Mouse (Mus musculus): ENCODE results near the gene Cd160. TPM values are rescaled to one million over a fixed set of nuclear protein-coding genes. Genes with fewer than 3 reads are reported as not detected.

The Cd160 gene
- 1.3 to 22.5 TPM (median 7.6 TPM) in 3 replicates for total RNA-seq (2017)

- ATAC-seq (replicated peaks; ENCODE audit: insufficient number of reproducible peaks, low FRiP score, low TSS enrichment, poor library complexity, severe bottlenecking), result no peak
Measured at GRCm38 (mm10) chr3:96828984-96829383, at the start of gene Cd160, which contains the start of gene Pdzk1. TSS of gene Cd160 (minus strand) at chr3:96829351. TSS of gene Pdzk1 (plus strand) at chr3:96829284.

- no peak for ATAC-seq (replicated peaks; ENCODE audit: insufficient number of reproducible peaks, low FRiP score, low TSS enrichment, poor library complexity, severe bottlenecking)
Measured at GRCm38 (mm10) chr3:96874808-96875571, 45.8 kb upstream of the Cd160 start.

DNA sequence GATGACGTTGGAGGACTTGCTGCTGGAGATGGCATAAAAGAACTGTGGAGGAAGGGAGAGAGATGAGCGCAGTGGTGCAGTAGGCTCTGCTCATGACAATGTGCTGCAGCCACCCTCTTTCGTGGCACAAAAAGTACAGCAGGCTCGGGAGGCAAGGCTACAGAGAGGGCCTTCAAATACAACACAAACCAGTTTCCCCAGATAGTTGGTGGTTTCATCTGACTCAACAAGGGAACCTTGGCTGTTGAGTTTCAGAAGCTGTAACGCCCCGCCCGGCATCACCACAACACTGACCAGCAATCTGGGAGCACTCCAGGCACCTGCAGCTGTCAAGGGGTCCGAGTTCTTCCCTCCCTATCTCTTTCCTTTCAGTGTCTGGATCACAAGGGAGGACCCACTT, 43.4 kb upstream of the Cd160 start:
- ATAC-seq (replicated peaks; ENCODE audit: insufficient number of reproducible peaks, low FRiP score, low TSS enrichment, poor library complexity, severe bottlenecking), result no peak

DNA sequence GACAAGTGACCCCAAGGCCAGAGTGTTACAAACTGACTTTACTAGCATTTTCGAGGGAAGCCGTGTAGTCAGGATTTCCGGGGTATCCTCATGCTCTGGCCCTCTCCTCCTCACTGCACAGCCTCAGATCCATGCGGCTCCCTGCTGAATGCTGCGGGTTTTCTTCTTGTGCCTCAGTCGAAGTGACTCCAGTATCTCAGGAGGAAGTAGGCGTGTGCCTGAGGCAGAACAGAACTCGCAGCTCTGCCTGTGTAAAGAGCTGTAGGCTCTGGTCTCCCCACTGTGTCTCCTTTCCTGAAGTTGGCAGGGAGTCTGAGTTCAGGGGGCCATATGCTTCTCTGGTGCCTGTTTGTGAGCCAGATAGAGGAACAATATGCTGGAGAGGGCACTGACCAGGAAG, 41.9 kb upstream of the Cd160 start:
- ATAC-seq (replicated peaks; ENCODE audit: insufficient number of reproducible peaks, low FRiP score, low TSS enrichment, poor library complexity, severe bottlenecking), result no peak

DNA sequence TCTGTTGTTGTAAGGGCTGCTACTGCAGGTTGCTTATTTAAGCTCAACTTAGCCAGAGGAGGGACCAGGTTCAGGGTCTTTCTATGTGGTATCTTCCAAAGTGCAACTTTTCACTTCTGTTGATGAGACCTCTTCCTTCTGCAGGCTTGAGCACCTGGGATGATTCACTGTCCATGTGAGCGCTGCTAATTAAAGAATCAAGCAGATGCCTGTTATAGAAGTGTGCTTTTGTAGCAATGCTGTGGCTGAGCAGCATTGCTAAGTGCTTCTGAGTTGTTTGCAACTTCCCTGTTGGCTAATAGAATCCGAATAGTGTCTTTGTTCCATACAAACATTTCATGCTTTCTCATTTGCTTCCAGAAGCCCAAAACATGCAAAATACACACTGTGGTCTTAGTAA, 41.1 kb upstream of the Cd160 start:
- ATAC-seq (replicated peaks; ENCODE audit: insufficient number of reproducible peaks, low FRiP score, low TSS enrichment, poor library complexity, severe bottlenecking), result no peak

- ATAC-seq (replicated peaks; ENCODE audit: insufficient number of reproducible peaks, low FRiP score, low TSS enrichment, poor library complexity, severe bottlenecking), result no peak
Measured at GRCm38 (mm10) chr3:96869091-96869490, 39.9 kb upstream of the Cd160 start.

DNA sequence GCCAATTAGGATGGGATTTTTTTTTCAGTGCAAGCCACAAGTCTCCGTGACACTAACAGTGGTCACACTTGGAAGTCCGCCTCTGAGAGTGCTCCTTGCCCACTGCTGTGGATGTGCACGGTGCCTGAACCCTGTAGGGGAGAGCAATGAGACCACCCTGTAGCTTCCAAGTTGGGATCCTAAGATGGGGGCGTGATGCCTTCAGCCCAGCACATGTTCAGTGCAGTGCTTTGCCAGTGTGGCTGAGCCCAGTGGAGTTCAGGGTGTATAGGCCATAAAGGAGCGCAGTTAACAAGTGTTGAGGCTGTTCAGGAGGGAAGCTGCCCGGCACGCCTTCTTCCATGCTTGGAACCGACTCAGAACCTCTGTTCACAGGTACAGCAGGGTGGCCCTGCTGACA, 39.4 kb upstream of the Cd160 start:
- ATAC-seq (replicated peaks; ENCODE audit: insufficient number of reproducible peaks, low FRiP score, low TSS enrichment, poor library complexity, severe bottlenecking), result no peak

DNA sequence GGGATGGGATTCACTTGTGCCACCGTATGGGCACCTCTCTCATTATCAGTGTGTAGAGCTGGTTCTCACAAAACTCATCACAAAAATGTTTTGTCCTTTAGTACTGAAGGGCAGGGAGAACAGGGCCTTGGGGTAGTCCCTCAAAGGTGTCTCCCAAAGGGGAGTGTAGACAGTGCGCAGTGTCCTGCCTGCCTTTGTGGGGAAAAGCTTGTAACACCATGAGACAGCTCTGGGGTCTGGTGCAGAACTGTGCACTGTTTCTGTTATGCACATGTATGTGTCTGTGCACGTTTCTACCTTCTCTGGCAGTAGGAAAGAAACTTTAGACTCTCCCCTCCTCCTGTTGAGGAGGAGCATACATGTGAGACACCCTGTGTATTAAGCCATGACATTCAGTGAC, 38.7 kb upstream of the Cd160 start:
- ATAC-seq (replicated peaks; ENCODE audit: insufficient number of reproducible peaks, low FRiP score, low TSS enrichment, poor library complexity, severe bottlenecking), result no peak

GRCm38 (mm10) chr3:96860498-96860897, 31.3 kb upstream of the Cd160 start:
- ATAC-seq (replicated peaks; ENCODE audit: insufficient number of reproducible peaks, low FRiP score, low TSS enrichment, poor library complexity, severe bottlenecking), result no peak

GRCm38 (mm10) chr3:96855833-96856232, 26.7 kb upstream of the Cd160 start:
- ATAC-seq (replicated peaks; ENCODE audit: insufficient number of reproducible peaks, low FRiP score, low TSS enrichment, poor library complexity, severe bottlenecking), result no peak

DNA sequence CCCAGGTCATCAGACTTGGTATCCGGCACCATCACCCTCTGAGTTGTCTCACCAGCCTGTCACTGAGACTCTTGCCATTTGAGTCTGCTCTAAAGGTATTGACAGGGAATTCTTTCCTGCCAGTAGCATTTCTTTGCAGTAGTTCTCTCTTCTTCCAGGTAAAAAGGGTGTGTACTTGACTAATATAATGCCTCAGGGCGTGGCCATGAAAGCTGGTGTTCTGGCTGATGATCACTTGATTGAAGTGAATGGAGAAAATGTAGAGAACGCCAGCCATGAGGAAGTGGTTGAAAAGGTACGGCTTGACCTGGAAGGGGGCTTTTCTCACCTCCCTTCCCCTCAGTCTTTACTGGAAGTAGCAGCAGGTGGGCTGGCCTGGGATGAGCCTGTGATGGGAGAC, 25.2 kb upstream of the Cd160 start:
- ATAC-seq (replicated peaks; ENCODE audit: insufficient number of reproducible peaks, low FRiP score, low TSS enrichment, poor library complexity, severe bottlenecking), result no peak

- ATAC-seq (replicated peaks; ENCODE audit: insufficient number of reproducible peaks, low FRiP score, low TSS enrichment, poor library complexity, severe bottlenecking), result no peak
Measured at GRCm38 (mm10) chr3:96852561-96852960, 23.4 kb upstream of the Cd160 start.

DNA sequence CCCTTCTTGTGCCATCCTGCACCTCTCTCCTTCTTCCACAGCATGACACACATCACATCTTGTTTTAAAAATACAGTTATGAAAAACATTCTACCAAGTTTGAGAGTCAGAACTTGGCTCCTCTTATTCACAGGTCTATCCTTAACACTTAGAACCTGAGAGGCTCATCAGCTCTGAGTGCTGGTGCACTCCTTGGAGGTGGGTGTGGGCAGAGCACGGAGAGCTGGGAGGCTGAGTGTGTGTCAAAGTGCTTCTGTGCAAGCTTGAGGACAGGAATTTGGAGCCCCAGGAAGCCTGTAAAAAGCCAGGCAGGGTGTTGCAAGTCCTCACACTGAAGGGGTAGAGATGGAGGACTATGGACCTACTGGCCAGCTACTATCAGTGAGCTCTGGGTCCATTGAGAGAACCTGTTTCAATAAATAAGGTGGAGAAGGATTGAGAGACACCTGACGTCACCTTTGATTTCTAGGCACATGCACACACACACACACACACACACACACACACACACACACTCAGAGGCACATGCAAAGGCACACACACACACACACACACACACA, 20.1 kb upstream of the Cd160 start:
- no peak for ATAC-seq (replicated peaks; ENCODE audit: insufficient number of reproducible peaks, low FRiP score, low TSS enrichment, poor library complexity, severe bottlenecking)

- ATAC-seq (replicated peaks; ENCODE audit: insufficient number of reproducible peaks, low FRiP score, low TSS enrichment, poor library complexity, severe bottlenecking), result no peak
Measured at GRCm38 (mm10) chr3:96848470-96848869, 19.3 kb upstream of the Cd160 start.

DNA sequence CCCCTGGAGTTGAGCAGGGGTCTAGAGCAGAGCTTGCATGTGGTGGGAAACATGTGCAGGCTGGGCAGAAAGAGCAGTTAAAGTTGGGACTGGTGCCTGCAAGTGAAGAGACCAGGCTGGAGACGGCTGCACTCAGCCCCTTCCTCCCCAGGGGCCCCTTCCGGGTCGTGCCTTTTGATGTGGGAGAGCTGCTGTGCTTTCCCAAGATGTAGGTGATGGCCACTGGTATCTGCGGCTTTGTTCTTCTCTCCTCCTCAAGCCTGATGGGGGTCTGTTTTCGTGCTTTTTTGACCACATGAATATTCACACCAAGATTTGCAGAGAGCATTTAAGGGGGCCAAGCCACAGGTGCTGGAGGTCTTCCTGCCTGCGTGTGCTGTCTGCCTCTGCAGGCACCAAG, 18.5 kb upstream of the Cd160 start:
- no peak for ATAC-seq (replicated peaks; ENCODE audit: insufficient number of reproducible peaks, low FRiP score, low TSS enrichment, poor library complexity, severe bottlenecking)

DNA sequence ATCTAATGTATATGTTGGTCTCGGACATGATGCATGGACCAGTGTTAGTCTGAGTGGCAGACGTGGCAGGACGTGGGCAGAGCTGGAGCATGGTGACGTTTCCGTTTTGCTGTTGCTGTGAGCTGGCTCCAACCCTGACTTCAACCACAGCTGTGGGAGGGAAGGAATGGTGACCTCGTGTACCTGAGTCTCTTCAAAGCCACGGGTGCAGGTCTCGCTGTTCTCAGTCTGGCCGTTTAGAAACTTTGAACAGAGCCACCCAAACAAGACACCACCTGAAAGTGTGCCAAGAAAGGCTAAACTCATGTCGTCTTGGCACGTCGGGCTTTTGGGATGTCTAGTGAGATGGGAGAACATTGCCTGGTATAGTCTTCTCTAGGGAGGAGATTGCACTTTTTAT, 17.8 kb upstream of the Cd160 start:
- ATAC-seq (replicated peaks; ENCODE audit: insufficient number of reproducible peaks, low FRiP score, low TSS enrichment, poor library complexity, severe bottlenecking), result no peak

DNA sequence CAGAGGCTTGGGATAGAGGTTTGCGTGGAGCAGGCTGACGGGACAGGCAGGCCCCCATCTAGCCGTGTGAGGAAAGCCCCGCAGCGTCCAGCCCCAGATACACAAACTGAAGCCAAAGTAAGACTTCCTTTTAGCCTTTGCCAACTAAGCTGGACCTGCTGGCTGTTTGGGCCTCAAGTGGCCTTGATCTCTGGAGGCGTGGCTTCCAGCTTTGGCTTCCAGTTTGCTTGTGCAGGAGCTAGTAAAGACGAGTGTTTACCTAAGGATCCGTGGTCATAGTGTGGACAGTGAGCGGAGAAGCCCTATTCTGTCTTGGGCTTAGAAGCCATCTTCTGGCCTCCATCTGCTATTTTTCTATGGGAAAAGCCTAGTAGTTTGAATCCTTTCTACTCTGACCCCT, 16.7 kb upstream of the Cd160 start:
- no peak for ATAC-seq (replicated peaks; ENCODE audit: insufficient number of reproducible peaks, low FRiP score, low TSS enrichment, poor library complexity, severe bottlenecking)

GRCm38 (mm10) chr3:96845191-96845590, 16.0 kb upstream of the Cd160 start:
- no peak for ATAC-seq (replicated peaks; ENCODE audit: insufficient number of reproducible peaks, low FRiP score, low TSS enrichment, poor library complexity, severe bottlenecking)

DNA sequence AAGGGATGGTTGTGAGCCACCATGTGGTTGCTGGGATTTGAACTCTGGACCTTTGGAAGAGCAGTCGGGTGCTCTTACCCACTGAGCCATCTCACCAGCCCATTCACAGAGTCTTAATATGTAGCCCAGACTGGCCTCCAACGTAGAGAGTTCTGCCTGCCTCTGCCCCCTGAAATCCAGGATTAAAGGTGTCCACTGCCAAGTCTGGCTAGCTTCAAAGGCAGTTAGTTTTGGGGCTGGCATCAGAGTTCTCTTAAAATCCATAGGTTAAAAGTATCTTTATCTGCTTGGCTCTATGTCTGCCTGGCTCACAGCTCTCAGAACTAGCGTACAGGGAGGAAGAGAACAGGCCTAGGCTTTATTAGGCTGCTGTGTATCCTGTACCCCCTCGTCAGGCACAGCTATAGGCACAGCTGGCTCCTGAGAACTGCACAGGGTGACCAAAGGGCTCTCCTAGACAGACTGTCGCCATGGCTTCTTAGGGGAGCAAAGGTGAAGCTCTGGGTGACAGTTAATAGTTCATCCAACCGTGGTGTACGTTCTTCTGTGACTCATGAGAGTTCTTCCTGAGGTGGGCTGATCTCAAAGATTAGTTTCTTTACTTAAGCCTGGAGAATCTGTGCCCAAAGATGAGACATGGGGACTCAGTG, 10.0 kb upstream of the Cd160 start:
- no peak for ATAC-seq (replicated peaks; ENCODE audit: insufficient number of reproducible peaks, low FRiP score, low TSS enrichment, poor library complexity, severe bottlenecking)

- no peak for ATAC-seq (replicated peaks; ENCODE audit: insufficient number of reproducible peaks, low FRiP score, low TSS enrichment, poor library complexity, severe bottlenecking)
Measured at GRCm38 (mm10) chr3:96836414-96836813, 7.3 kb upstream of the Cd160 start.
